16 mouse cellular contexts compared by ENCODE assay signal in genomic region chr4:40825981-40826380, GRCm38 (mm10).
"Had no signal": no experiment of that assay in that cellular context is flagged by ENCODE, and none has a peak within 500 bp of the region (broad histone marks: within the 10 kb centered on the region; RNA-seq: fewer than 3 reads in every experiment).

No protein-coding gene starts in this region.

- DNase-seq: cerebellum, adult 8-10 months; cerebellum, adult 9-10 months; cerebellum, adult 9-11 months; cerebellum, postnatal 10 days; cerebellum, postnatal 14 days; cerebellum, postnatal 25 days; cerebellum, postnatal 36 days; embryo, embryonic 11 days; forebrain, postnatal 0 days; gastrocnemius, adult 2 months; gastrocnemius, postnatal 10 days; gastrocnemius, postnatal 14 days; gastrocnemius, postnatal 25 days; gastrocnemius, postnatal 36 days; heart, adult 18-20 months; heart, adult 2 months had no signal
